Mouse (Mus musculus): Measurements from ENCODE around the gene Gk5. TPM values are rescaled to one million over a fixed set of nuclear protein-coding genes. Genes with fewer than 3 reads are reported as not detected.

Gene Gk5
- polyA plus RNA-seq, 1 experiment, result 4.1 TPM

- no peak for DNase-seq (ENCODE audit: extremely low spot score in 1 of 2, low spot score in 1 of 2)
Observed at GRCm38 (mm10) chr9:96219114-96219669, 100.0 kb downstream of the Gk5 start.

GRCm38 (mm10) chr9:96220419-96220818 is 101.3 kb downstream of the Gk5 start:
- no peak for DNase-seq (ENCODE audit: extremely low spot score in 1 of 2, low spot score in 1 of 2)

- DNase-seq (ENCODE audit: extremely low spot score in 1 of 2, low spot score in 1 of 2), result no peak
Observed at GRCm38 (mm10) chr9:96223302-96223701, 104.1 kb downstream of the Gk5 start.

- no peak for DNase-seq (ENCODE audit: extremely low spot score in 1 of 2, low spot score in 1 of 2)
Observed at GRCm38 (mm10) chr9:96228285-96228684, 109.1 kb downstream of the Gk5 start.

GRCm38 (mm10) chr9:96230271-96230670 is 111.1 kb downstream of the Gk5 start:
- no peak for DNase-seq (ENCODE audit: extremely low spot score in 1 of 2, low spot score in 1 of 2)

Other genes starting within 250 kb of the Gk5 start
- gene Xrn1, start 164.6 kb upstream of the Gk5 start, polyA plus RNA-seq (2012; rRNA removed), result 11.9 and 14.0 TPM in 2 replicates
- gene Tfdp2, start 76.9 kb downstream of the Gk5 start, polyA plus RNA-seq (2012; rRNA removed), result 15.0 and 15.9 TPM in 2 replicates
- gene Atp1b3, start 245.1 kb downstream of the Gk5 start, polyA plus RNA-seq (2012; rRNA removed), result 135 and 142 TPM in 2 replicates

Data from frontal cortex, adult 2 months (tissue).